Mouse (Mus musculus): ENCODE data around the gene Nfkb2.

Nfkb2 gene

DNA sequence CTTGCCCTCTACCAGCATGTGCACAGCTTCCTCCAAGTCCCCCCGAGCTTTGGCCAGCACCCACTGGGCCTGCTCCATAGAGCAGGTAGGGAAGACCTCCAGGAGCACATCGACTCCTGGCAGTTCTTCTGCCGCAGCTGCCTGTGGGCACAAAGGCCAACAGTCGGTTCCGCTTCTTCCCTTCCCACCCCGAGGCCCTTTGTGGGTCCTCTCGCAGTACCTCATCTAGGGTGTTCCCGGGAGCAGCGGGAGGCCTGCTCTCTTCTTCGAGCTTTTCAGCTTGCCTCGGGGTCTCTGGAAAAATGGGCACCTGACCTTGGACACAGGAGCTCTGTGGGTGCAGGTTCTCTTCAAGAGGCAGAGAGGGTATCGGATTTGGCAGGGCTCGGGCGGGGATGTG, 27.2 kb downstream of the Nfkb2 start:
- in situ Hi-C loops (cut with MboI; ENCODE audit: low pct_unique_long_range_greater_than_20kb in 1 of 2, low sequenced_read_pairs in 2 of 2, unreplicated experiment in 1 of 2): no loop called here

DNA sequence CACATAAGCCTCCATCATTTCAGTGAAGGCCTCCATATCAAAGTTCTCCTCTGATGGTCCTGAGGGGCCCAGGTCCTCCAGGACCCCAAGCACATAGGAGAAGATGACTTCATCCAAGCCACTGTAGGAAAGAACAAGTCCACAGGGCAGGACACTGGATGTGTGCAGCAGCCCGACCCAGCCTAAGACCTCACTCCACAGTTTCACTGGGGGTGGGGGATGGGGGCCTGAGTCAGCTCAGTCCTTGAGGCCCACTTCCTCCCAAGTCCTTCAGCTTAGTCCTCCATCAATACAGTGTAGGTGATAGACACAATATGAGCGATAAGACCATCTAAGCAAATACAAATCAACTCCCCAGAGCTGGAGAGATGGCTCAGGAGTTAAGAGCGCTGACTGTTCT, 27.8 kb downstream of the Nfkb2 start:
- in situ Hi-C loops (cut with MboI; ENCODE audit: low pct_unique_long_range_greater_than_20kb in 1 of 2, low sequenced_read_pairs in 2 of 2, unreplicated experiment in 1 of 2): no loop called here

DNA sequence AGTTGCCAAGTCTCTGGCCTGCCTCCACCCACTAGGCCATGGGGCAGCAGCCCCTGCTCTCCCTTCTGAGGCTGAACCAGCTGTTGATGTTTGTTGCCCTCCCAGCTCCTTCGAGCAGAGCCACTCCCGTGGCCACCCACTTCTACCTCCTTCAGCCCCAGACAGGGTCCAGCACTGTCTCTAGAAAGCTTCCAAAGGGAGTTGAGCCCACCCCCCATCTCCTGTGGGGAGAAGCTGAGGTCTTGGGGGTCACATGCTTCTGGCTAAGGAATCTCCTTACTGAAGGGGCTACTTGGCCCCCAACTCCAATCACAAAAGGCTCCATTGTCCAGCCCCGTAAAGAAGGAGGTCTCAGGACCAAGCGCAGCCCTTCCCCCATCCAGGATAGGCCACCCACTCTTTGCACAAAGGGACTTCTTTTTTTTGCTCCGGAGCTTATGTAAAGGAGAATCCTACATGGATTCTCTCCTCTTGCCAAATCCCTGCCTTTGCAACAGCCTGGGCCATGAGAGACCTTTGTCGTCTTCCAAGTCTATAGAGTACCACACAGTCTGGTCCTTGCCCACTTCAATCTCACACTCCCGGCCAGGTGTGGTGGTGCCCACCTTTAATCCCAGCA, 28.7 kb downstream of the Nfkb2 start:
- in situ Hi-C loops (cut with MboI; ENCODE audit: low pct_unique_long_range_greater_than_20kb in 1 of 2, low sequenced_read_pairs in 2 of 2, unreplicated experiment in 1 of 2): no loop called here

DNA sequence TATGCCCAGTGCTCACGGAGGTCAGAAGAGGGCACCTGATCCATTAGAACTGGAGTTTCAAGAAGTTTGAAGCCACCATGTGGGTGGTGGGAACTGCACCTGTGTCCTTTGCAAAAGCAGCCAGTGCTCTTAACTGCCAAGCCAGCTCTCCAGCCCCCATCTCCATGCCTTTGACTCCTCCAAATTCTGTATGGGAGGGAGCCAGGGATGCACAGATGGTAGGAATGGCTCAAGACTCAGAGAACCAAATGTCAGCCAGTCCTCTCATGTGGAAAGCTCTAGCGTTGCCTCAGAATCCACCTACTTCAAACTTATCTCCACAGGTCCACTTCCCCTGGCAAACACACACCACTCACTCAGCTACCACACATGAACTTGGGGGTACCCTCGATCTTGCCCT, 29.8 kb downstream of the Nfkb2 start:
- in situ Hi-C loops (cut with MboI; ENCODE audit: low pct_unique_long_range_greater_than_20kb in 1 of 2, low sequenced_read_pairs in 2 of 2, unreplicated experiment in 1 of 2): no loop called here

DNA sequence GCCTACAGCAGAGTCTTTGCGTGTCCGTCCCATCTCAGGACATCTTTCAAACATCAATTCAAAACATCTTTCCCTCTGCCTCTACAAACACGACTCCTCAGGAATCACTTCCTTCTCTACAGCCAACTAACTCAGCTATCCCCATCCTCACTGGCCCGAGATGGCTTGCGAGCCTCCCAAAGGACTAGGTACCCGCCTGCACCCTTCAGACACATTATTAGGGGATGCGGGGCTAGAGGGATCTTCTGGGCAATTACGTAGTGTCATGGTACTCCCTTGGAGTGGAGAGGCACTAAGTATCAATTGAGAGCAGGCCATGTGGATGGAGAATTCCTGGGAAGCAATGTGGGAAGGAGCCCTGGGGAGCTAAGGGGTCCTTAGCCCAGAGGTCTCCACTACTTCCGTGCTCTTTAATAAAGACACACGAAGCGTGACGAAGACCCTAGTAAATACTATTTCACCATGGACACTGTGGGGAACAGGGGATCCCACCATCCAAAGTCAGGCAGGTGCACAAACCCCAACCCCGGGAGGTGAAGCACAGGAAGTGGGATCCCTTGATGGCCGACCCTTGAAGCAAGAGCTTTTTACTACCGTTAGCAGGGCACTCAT, 33.7 kb downstream of the Nfkb2 start:
- in situ Hi-C loops (cut with MboI; ENCODE audit: low pct_unique_long_range_greater_than_20kb in 1 of 2, low sequenced_read_pairs in 2 of 2, unreplicated experiment in 1 of 2): no loop called here

DNA sequence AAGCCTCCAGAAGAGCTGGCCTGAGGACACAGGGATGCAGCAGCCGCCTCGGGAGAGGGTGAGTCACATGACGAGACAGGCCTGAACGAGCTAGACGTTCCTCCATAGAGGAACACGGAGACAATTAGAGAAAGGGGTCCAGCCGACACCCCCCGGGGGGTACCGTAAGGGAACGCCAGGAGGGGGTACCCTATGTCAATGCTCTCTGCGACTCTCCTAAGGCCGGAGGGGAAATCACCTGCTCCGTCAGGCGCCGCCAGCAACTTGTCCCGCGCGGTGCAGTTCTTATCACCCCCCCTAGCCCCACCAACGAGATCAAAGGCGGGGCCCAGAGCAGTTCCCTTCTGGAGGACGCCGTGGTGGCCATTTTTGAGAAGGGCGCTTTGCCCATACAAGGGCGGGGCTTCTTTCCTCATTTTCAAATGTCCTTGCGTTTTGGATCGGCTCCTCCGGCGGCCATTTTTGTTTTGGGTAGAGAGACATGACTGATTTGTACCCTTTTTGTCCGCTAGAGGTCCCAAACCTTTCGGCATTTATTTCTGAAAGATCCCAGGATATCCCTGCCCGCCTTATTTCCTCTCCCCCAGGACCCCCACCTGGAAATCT, 34.3 kb downstream of the Nfkb2 start, which contains the start of gene Cuedc2:
Cuedc2 (minus strand) TSS at position 372 of the 606 bp plus-strand sequence.
- in situ Hi-C loops (cut with MboI; ENCODE audit: low pct_unique_long_range_greater_than_20kb in 1 of 2, low sequenced_read_pairs in 2 of 2, unreplicated experiment in 1 of 2): no loop called here

DNA sequence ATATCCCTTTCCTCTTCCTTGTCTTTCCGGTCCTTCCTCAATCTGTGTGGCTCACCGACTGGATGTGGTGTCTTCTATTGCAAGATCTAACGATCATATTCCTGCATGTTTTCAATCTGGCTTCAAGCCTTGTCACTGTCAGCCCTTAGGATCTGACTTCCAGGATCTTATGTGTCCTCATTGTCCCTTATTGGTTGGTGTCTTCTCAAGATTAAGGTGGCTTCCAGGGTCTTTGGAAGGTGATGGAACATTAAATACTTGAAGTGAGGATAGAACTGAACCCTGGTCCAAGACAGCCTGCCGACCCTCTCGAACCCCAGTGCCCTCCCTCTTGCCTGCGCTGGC, 34.8 kb downstream of the Nfkb2 start:
- in situ Hi-C loops (cut with MboI; ENCODE audit: low pct_unique_long_range_greater_than_20kb in 1 of 2, low sequenced_read_pairs in 2 of 2, unreplicated experiment in 1 of 2): no loop called here

DNA sequence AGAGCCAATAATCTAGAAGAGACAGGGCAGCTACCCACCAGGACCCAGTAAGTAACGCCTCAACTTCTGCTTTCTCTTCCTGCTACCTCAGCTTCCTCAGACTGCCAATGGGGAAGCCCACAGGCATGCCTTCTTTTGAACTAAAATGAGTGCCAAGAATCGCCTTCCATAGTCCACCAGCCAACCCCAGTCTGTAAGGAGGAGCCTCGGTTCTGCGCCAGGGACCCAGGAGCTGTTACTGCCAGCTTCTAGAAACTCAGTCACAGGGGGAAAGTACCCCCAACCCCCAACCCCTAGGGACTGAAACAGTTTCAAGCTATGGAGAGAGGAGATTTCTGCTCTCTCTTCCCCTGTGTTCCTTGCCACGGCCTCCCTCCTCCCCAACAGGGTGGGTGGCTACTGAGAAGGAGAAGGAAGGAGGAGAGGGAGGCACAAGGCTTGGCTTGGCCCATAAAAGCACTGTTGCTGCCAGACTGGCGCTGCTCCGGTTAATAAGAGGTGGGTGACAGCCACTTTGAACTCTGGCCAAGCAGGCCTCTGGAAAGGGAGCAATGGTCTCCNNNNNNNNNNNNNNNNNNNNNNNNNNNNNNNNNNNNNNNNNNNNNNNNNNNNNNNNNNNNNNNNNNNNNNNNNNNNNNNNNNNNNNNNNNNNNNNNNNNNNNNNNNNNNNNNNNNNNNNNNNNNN, 35.3 kb downstream of the Nfkb2 start:
- in situ Hi-C loops (cut with MboI; ENCODE audit: low pct_unique_long_range_greater_than_20kb in 1 of 2, low sequenced_read_pairs in 2 of 2, unreplicated experiment in 1 of 2): no loop called here

DNA sequence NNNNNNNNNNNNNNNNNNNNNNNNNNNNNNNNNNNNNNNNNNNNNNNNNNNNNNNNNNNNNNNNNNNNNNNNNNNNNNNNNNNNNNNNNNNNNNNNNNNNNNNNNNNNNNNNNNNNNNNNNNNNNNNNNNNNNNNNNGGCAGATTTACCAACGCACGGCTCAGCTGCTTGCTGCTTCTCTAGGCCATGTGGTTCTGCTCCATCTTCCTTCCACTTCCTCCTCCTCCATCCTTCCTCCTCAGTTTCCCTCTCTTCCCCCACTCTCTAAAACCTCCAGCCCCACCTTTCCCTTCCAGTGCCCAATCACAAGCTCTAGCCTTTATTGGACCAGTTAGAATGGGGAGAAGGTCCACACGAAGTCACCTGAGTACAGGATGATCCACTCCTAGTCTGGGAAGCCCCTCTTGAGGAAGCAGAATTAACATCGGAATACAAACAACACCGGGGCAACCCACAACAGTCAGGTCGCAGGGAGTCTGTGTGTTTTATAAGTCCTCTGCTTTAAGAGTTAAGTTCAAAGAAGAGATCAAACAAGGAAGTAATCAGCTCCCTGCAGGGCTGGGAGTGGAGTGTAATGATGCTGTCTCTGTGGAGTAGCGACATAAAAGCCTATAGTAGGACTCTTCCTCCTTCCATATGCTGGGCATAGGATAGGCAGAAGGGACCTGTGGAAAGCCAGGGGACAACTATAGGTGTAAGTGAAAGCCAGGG, 40.7 kb downstream of the Nfkb2 start:
- in situ Hi-C loops (cut with MboI; ENCODE audit: low pct_unique_long_range_greater_than_20kb in 1 of 2, low sequenced_read_pairs in 2 of 2, unreplicated experiment in 1 of 2): no loop called here

DNA sequence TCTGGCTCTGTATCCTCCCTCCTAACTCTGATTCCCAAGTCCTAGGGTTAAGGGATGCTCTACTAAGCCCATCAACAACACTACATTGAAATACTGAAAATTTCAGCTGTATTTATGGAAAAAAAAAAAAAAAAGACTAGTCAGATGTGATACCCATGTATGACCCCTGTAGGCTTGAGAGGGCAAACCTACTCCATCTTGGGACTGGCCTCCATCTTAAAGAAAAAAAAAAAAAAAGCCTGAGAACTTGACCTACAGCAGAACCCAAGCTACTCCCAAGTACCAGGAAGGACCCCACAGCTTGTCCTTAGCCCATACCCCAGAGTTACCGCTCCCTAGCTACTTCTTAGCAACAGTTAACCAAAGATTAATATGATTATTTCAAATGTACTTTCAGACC, 43.0 kb downstream of the Nfkb2 start:
- in situ Hi-C loops (cut with MboI; ENCODE audit: low pct_unique_long_range_greater_than_20kb in 1 of 2, low sequenced_read_pairs in 2 of 2, unreplicated experiment in 1 of 2): no loop called here

DNA sequence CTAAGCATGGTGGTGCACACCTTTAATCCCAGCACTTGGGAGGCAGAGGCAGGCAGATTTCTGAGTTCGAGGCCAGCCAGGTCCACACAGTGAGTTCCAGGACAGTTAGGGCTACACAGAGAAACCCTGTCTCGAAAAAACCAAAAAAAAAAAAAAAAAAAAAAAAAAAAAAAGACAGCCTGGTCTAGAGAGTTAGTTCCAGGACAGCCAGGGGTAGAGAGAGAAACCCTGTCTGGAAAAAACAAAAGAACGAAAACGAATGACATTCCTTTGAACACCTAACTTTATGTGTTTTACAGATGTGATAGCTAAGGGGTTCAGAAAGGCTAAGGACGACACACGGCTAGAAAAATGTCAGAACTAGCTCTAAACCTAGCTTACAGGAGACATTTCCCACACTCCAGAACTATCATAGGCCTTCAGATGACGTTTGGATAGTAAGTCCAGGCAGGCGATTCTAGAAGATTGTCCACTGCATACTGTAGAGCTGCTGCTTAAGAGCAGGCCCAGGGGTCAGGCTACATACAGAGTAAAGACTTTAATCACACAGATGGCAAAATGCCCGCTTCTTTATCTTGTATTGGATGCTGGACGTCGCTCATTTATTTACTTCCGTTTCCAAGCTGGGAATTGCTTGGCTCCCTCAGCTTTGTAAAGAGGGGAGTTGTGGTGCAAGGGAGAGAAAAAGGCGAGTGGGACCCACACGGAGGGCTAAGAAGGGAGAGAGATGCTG, 44.0 kb downstream of the Nfkb2 start:
- in situ Hi-C loops (cut with MboI; ENCODE audit: low pct_unique_long_range_greater_than_20kb in 1 of 2, low sequenced_read_pairs in 2 of 2, unreplicated experiment in 1 of 2): no loop called here

DNA sequence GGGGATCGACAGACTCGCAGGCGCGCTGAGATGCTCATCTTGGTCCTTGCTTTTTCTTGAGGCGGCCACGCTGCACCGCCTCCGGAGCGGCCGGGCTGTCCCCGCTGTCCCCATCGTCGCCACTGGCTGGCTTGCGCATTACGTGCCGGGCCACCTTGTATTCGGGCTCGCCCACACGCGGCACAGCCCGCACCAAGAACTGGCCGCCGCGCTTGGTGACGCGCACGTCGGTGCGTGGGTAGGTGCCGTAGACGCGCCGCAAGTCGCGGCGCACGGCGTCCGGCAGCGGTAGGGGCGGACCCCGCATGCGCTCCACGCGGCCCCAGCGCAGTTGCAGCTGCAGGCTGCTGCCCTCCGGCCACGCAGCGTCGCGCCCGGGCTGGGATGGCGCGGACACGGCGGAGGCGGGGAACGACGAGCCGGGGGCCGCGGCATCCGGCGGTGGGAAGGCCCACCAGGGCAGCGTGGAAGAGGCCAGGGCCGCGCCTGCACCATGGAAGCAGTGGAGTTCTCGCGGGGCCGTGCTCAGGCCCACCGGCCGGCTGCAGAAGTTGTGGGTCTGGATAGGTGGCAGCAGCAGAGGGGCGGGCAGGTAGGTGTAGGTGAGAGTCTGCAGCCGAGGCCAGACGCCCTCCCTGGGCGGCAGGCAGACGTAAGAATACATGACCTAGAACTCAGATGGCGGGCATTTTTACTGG, 44.8 kb downstream of the Nfkb2 start:
- in situ Hi-C loops (cut with MboI; ENCODE audit: low pct_unique_long_range_greater_than_20kb in 1 of 2, low sequenced_read_pairs in 2 of 2, unreplicated experiment in 1 of 2): no loop called here

DNA sequence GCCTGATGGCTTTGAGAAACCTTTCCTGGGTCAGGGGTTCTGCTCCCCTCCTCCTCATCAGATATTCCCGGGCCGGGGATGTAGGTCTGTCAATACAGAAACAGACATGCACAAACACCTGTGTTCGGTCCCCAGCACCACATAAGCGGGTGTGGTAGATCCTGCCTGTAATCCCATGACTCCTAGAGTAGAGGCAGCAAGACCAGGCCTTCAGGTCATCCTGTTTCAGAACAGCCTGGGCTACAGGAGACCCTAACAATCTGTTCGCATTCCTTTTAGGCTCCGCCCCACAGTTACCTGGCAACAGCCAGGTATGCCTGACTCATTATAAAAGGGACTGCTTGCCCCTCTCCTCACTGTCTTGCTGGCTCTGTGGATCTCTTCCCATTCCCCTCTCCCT, 45.4 kb downstream of the Nfkb2 start:
- in situ Hi-C loops (cut with MboI; ENCODE audit: low pct_unique_long_range_greater_than_20kb in 1 of 2, low sequenced_read_pairs in 2 of 2, unreplicated experiment in 1 of 2): no loop called here

DNA sequence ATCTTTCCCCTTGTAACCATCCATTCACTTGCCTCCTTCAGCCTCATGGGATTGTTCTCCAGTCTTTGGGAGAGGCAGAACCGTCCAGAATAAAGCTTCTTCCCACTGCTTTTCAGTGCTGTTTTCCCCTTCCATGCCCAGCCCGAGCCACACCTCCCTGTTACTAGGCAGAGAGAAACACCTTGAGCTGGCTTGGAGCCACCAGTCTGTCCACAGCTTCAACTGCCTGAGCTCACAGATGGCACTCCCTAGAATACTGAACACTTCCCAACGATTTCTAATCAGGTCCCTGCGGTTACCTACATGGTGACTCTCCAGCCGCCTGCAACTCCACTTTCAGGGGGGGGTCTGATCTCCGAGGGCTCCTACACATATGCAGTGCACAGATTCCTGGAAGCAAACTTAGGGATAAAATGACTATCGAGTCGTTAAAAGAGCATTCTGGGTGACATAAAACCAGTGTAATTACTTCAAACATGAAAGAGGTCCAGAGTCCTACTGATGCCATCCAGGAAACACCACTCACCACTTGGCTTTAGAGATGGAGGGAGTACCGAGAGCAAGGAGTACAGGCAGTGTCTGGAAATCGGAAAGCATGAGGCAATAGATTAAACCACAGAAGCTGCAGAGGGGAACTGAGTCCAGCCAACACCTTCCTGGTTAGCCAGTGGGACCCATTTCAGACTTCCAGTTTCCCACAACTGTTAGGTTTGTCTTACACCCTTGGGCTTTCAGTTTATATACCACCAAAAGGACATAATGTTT, 46.2 kb downstream of the Nfkb2 start, which contains the start of gene 2310034G01Rik:
2310034G01Rik (minus strand) TSS at position 135 of the 765 bp plus-strand sequence.
- in situ Hi-C loops (cut with MboI; ENCODE audit: low pct_unique_long_range_greater_than_20kb in 1 of 2, low sequenced_read_pairs in 2 of 2, unreplicated experiment in 1 of 2): no loop called here

DNA sequence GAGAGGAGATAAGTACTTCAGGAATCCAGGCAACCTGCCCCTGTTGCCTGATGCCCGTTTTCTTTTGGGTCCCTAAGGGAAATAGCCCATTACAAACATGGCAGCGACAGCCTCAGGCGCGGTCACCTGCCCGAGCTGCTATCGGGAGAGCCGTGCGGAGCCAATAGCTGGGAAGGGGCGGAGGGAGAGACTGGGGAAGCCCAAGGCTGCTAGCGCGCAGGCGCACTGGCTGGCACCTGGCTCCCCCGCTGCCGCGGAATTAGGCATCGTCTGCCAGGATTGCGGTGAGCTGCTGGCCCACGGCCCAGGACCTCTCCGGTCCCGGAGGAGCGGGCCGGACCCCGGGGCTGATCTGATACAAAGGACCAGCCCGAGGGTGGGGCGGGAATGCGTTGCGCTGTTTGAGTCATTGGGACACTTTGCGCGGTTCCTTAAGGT, 52.6 kb downstream of the Nfkb2 start:
- in situ Hi-C loops (cut with MboI; ENCODE audit: low pct_unique_long_range_greater_than_20kb in 1 of 2, low sequenced_read_pairs in 2 of 2, unreplicated experiment in 1 of 2): no loop called here

DNA sequence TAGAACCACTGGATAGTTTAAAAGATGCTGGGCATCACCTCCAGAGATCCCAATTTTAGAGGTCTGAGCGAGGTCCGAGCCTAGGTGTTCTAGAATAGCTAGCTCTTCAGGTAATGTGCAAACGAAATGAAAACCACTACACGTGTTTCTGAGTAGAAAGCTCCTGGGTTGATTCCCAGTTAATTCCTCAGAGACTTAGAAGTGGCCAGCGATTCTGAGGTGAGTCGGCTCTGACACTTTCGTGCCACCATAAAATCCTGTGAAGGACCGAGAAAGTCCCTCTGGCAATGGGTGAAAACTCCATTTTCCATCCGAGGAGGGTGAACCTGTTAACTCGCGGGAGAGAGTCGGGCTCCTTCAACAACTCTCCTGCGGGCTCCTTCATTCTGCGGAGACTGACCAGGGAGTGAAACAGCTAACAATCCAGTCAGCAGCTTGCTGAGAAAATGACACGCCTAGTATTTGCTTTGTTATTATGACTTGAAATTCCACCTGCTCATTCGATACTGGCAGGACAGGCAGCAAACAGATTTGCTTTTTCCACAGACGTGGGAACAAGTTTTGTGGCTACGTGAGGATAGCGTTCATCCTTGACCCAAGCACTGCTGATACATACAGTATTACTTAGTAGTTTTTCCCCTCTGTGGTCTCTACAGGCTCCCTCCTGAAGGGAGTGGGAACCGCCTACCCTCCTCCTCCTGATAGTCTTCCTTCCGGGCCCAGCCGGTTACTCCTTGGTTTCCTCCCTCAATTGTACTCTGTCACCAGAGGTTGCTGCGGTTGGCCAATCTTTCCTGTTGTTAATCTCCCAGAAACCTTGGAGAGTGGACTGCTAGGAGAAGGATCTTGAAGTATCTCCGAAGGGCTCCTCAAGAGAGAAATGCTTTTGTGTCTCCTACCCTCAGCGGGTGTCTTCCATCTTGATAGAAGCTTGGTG, 53.5 kb downstream of the Nfkb2 start:
- in situ Hi-C loops (cut with MboI; ENCODE audit: low pct_unique_long_range_greater_than_20kb in 1 of 2, low sequenced_read_pairs in 2 of 2, unreplicated experiment in 1 of 2): no loop called here

Data from mouse embryonic stem cell (cell line).